Mouse (Mus musculus) heart, embryonic 13.5 days (tissue): ENCODE measurements at regions not wholly inside any gene's neighbourhood (a gene's known extent, or its start where the extent isn't known, plus 50 kb on each side); places are given as distances from the start of the nearest gene placed in this dataset.

Experiments
- ATAC-seq: fragments of 200-750 bp; cut with Nextera tagmentation; 2 replicates; pipeline ENCODE4 v1.8.0; 2017; ENCODE audit warnings: moderate TSS enrichment; ENCODE audit not compliant: insufficient number of reproducible peaks, low FRiP score, low TSS enrichment; ENCODE audit errors: extremely low read depth
- H3K27ac ChIP-seq: fragments of 300-500 bp; sonication (generic); replicated peaks from 2 replicates; pipeline ENCODE4 v1.5.1; 2015; ENCODE audit warnings: moderate library complexity, mild to moderate bottlenecking, inconsistent platforms
- H3K27me3 ChIP-seq: fragments of 300-500 bp; sonication (generic); replicated peaks from 2 replicates; pipeline ENCODE4 v1.6.1; 2015; ENCODE audit warnings: mild to moderate bottlenecking, inconsistent platforms
- H3K36me3 ChIP-seq: fragments of 300-500 bp; sonication (generic); 2 replicates; pipeline ENCODE4 v1.6.1; 2015; ENCODE audit warnings: mild to moderate bottlenecking, inconsistent platforms
- H3K4me1 ChIP-seq: fragments of 300-500 bp; sonication (generic); 2 replicates; pipeline ENCODE4 v1.6.1; 2015; ENCODE audit warnings: inconsistent platforms
- H3K4me2 ChIP-seq: fragments of 300-500 bp; sonication (generic); 2 replicates; pipeline ENCODE4 v1.6.1; 2015; ENCODE audit warnings: inconsistent platforms, mild to moderate bottlenecking, moderate library complexity
- H3K4me3 ChIP-seq: fragments of 300-500 bp; sonication (generic); 2 replicates; pipeline ENCODE4 v1.5.1; 2015; ENCODE audit warnings: moderate library complexity, mild to moderate bottlenecking, inconsistent platforms
- H3K9ac ChIP-seq: fragments of 300-500 bp; sonication (generic); 2 replicates; pipeline ENCODE4 v1.6.1; 2015; ENCODE audit warnings: inconsistent platforms, mild to moderate bottlenecking, moderate library complexity
- H3K9me3 ChIP-seq: fragments of 300-500 bp; sonication (generic); 2 replicates; pipeline ENCODE4 v1.6.1; 2016; ENCODE audit warnings: inconsistent platforms
- WGBS: fragments of 180-500 bp; shearing (Covaris S2); methylation state at CpG from one replicate; pipeline ENCODE4 v1.1.7; 2015; ENCODE audit warnings: mixed read lengths; 5-methylcytosine and 5-hydroxymethylcytosine counted together

- H3K27me3 ChIP-seq, result no peaks in the 10 kb centered on the region
- peak overlapping the region; percentile 66; the same call in 1 of the 2 replicates for H3K9ac ChIP-seq
- H3K36me3 ChIP-seq, result no peaks in the 10 kb centered on the region
- WGBS, result 2% methylated on average over 10 of the region's 10 CpGs
- peak overlapping the region; percentile 69 for H3K4me2 ChIP-seq
- H3K27ac ChIP-seq, result no peak overlapping the region
- peaks cover 21% of the 10 kb centered on the region for H3K4me1 ChIP-seq
- H3K4me3 ChIP-seq, result peak overlapping the region; percentile 38
- no peaks in the 10 kb centered on the region; the same call in 1 of the 2 replicates for H3K9me3 ChIP-seq
- no peak for ATAC-seq
Measured at GRCm38 (mm10) chr1:41274573-41275270, 469.3 kb downstream of the Tmem182 start.

GRCm38 (mm10) chr1:41275271-41275624 is 469.8 kb downstream of the Tmem182 start:
- 11% methylated on average over 8 of the region's 8 CpGs for WGBS
- no peak for ATAC-seq
- Histone ChIP-seq H3K4me3 (peak overlapping the region; percentile 38), H3K9me3 (no peaks in the 10 kb centered on the region; the same call in 1 of the 2 replicates), H3K4me2 (peak overlapping the region; percentile 69), H3K9ac (peak overlapping the region; percentile 66), H3K27ac (no peak overlapping the region), H3K27me3 (no peaks in the 10 kb centered on the region), H3K4me1 (peaks cover 21% of the 10 kb centered on the region), H3K36me3 (no peaks in the 10 kb centered on the region)

- no peak overlapping the region for H3K27ac ChIP-seq
- H3K27me3 ChIP-seq, result no peaks in the 10 kb centered on the region
- H3K36me3 ChIP-seq, result no peaks in the 10 kb centered on the region
- H3K4me3 ChIP-seq, result peak overlapping the region; percentile 38
- no peaks in the 10 kb centered on the region; the same call in 1 of the 2 replicates for H3K9me3 ChIP-seq
- WGBS, result 20% methylated on average over 6 of the region's 6 CpGs
- H3K4me2 ChIP-seq, result peak overlapping the region; percentile 69
- H3K9ac ChIP-seq, result peak overlapping the region; percentile 66; the same call in 1 of the 2 replicates
- peaks cover 21% of the 10 kb centered on the region for H3K4me1 ChIP-seq
- no peak for ATAC-seq
Measured at GRCm38 (mm10) chr1:41275642-41276041, 470.2 kb downstream of the Tmem182 start.

GRCm38 (mm10) chr1:41276303-41276702 is 470.9 kb downstream of the Tmem182 start:
- Histone ChIP-seq H3K4me1 (peaks cover 15% of the 10 kb centered on the region), H3K4me2 (no peak overlapping the region), H3K36me3 (no peaks in the 10 kb centered on the region), H3K27ac (no peak overlapping the region), H3K4me3 (no peak overlapping the region), H3K9me3 (no peaks in the 10 kb centered on the region; the same call in 1 of the 2 replicates), H3K27me3 (no peaks in the 10 kb centered on the region), H3K9ac (no peak overlapping the region)
- no peak for ATAC-seq
- 58% methylated on average over 6 of the region's 6 CpGs for WGBS

- H3K27me3 ChIP-seq, result no peaks in the 10 kb centered on the region
- no peaks in the 10 kb centered on the region for H3K9me3 ChIP-seq
- no peaks in the 10 kb centered on the region for H3K4me1 ChIP-seq
- 82% methylated on average over 9 of the region's 9 CpGs for WGBS
- no peak overlapping the region for H3K4me3 ChIP-seq
- ATAC-seq, result no peak
- H3K4me2 ChIP-seq, result no peak overlapping the region
- H3K9ac ChIP-seq, result no peak overlapping the region
- H3K27ac ChIP-seq, result no peak overlapping the region
- H3K36me3 ChIP-seq, result no peaks in the 10 kb centered on the region
Measured at GRCm38 (mm10) chr1:41285221-41285620, 479.8 kb downstream of the Tmem182 start.

GRCm38 (mm10) chr1:41286221-41286620 is 480.8 kb downstream of the Tmem182 start:
- no peak for ATAC-seq
- Histone ChIP-seq H3K36me3 (no peaks in the 10 kb centered on the region), H3K9me3 (no peaks in the 10 kb centered on the region), H3K9ac (no peak overlapping the region), H3K4me1 (no peaks in the 10 kb centered on the region), H3K27ac (no peak overlapping the region), H3K4me3 (no peak overlapping the region), H3K4me2 (no peak overlapping the region), H3K27me3 (no peaks in the 10 kb centered on the region)
- 89% methylated on average over 9 of the region's 9 CpGs for WGBS

GRCm38 (mm10) chr1:41326861-41327480 is 521.6 kb downstream of the Tmem182 start:
- H3K36me3 ChIP-seq, result no peaks in the 10 kb centered on the region
- H3K27me3 ChIP-seq, result no peaks in the 10 kb centered on the region
- no peak for ATAC-seq
- H3K4me3 ChIP-seq, result no peak overlapping the region
- no peaks in the 10 kb centered on the region for H3K9me3 ChIP-seq
- H3K27ac ChIP-seq, result no peak overlapping the region
- no peak overlapping the region for H3K9ac ChIP-seq
- H3K4me1 ChIP-seq, result no peaks in the 10 kb centered on the region
- WGBS, result 55% methylated on average over 3 of the region's 3 CpGs
- no peak overlapping the region for H3K4me2 ChIP-seq

- Histone ChIP-seq H3K27ac (no peak overlapping the region), H3K9me3 (no peaks in the 10 kb centered on the region), H3K36me3 (no peaks in the 10 kb centered on the region), H3K27me3 (no peaks in the 10 kb centered on the region), H3K4me3 (no peak overlapping the region), H3K9ac (no peak overlapping the region), H3K4me1 (no peaks in the 10 kb centered on the region), H3K4me2 (no peak overlapping the region)
- ATAC-seq, result no peak
- 73% methylated on average over 16 of the region's 16 CpGs for WGBS
Measured at GRCm38 (mm10) chr1:41349798-41350758, 544.7 kb downstream of the Tmem182 start.

- no peak overlapping the region for H3K27ac ChIP-seq
- ATAC-seq, result no peak
- H3K36me3 ChIP-seq, result no peaks in the 10 kb centered on the region
- H3K27me3 ChIP-seq, result no peaks in the 10 kb centered on the region
- H3K4me3 ChIP-seq, result no peak overlapping the region
- no peaks in the 10 kb centered on the region for H3K4me1 ChIP-seq
- no peak overlapping the region for H3K4me2 ChIP-seq
- H3K9ac ChIP-seq, result no peak overlapping the region
- WGBS, result 46% methylated on average over 4 of the region's 4 CpGs
- no peaks in the 10 kb centered on the region for H3K9me3 ChIP-seq
Measured at GRCm38 (mm10) chr1:41359061-41359460, 553.7 kb downstream of the Tmem182 start.

- H3K27ac ChIP-seq, result no peak overlapping the region
- H3K27me3 ChIP-seq, result no peaks in the 10 kb centered on the region
- ATAC-seq, result no peak
- H3K9me3 ChIP-seq, result no peaks in the 10 kb centered on the region
- no peak overlapping the region for H3K4me2 ChIP-seq
- H3K9ac ChIP-seq, result no peak overlapping the region
- no peaks in the 10 kb centered on the region for H3K36me3 ChIP-seq
- no peaks in the 10 kb centered on the region for H3K4me1 ChIP-seq
- WGBS, result 75% methylated on average over 3 of the region's 3 CpGs
- H3K4me3 ChIP-seq, result no peak overlapping the region
Measured at GRCm38 (mm10) chr1:41361512-41361911, 556.1 kb downstream of the Tmem182 start.

GRCm38 (mm10) chr1:41380013-41380412 is 574.6 kb downstream of the Tmem182 start:
- H3K36me3 ChIP-seq, result no peaks in the 10 kb centered on the region
- H3K4me1 ChIP-seq, result peaks cover 25% of the 10 kb centered on the region
- no peak overlapping the region for H3K4me2 ChIP-seq
- no peak overlapping the region for H3K9ac ChIP-seq
- no peak for ATAC-seq
- no peak overlapping the region for H3K4me3 ChIP-seq
- WGBS, result 48% methylated on average over 4 of the region's 4 CpGs
- no peak overlapping the region for H3K27ac ChIP-seq
- no peaks in the 10 kb centered on the region for H3K9me3 ChIP-seq
- H3K27me3 ChIP-seq, result no peaks in the 10 kb centered on the region
